Mouse (Mus musculus) liver (tissue): ENCODE results near the gene Pdzk1.

Experiments
- DNase-seq: peaks from one replicate; pipeline ENCODE4 v3.0.0-alpha.2; 2020; ENCODE audit warnings: mixed read lengths

Pdzk1 gene

DNA sequence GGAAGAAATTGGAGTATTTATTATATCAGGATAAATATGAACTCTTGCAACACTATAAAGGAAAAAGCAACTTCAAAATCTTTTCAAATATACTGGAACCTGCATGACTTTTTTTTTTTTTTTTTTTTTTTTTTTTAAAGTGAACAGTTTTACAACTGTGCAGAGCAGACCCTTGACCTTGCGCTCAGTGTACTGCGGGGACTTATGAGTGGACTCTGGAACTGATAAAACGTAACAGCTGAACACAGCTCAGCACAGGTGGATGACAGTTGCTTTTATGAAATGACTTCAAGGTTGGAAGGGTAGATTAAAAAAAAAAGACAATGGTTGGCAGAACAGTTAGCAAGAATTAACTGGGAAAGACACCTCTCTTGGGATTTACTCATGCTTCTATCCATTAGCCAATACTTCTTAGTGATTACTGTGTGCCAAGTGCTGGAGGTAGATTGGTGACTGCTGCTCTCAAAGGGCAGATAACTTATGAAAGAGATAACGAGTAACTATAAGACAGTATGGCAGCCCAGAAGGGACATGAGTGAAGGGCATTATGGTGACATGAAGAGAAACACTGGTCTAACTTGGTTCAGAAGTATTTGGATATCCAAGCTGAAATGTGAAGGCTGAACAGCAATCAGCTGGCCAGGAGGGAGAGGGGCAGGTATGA, 73.4 kb downstream of the Pdzk1 start:
- no peak for DNase-seq

DNA sequence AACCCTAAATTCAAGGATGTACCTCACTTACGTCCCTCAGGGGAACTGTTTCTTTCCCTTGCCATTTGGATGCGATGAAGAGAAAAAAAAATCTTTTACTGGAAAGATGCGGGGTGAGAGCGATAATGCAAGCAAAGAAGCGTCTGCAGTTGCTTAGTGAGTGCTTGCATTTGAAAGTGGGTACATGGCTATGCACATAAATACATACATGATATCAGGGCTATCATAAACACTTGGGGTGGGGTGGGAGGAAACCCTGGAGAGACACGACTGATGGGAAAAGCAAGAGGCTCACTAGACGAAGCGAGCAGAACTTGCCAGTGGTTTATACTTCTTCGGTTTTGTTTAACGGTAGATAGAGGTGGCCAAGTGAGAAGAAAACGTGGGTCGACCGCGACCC, 75.3 kb downstream of the Pdzk1 start, which contains the start of gene Gja5:
Gja5 (plus strand) TSS at position 301 of the 400 bp plus-strand sequence.
- DNase-seq: no peak

- DNase-seq: peak; percentile 94
Measured at GRCm38 (mm10) chr3:96904851-96905541, 75.9 kb downstream of the Pdzk1 start, which contains the start of gene Gpr89. Gpr89 (minus strand) TSS chr3:96905346.

GRCm38 (mm10) chr3:96905592-96905991, 76.5 kb downstream of the Pdzk1 start:
- no peak for DNase-seq
